Mouse (Mus musculus): ENCODE data around the gene Gm36210.

Gene Gm36210

GRCm38 (mm10) chr7:4922931-4923565 lies 16.7 kb upstream of the Gm36210 start:
- in situ Hi-C loops (cut with MboI, MseI): no loop called here

- in situ Hi-C loops (cut with MboI, MseI): no loop called here
Measured at GRCm38 (mm10) chr7:4922508-4922907, 16.2 kb upstream of the Gm36210 start.

GRCm38 (mm10) chr7:4921824-4922482 lies 15.6 kb upstream of the Gm36210 start, which contains the start of gene Nat14:
Nat14 (plus strand) TSS chr7:4922028.
- in situ Hi-C loops (cut with MboI, MseI): no loop called here

- in situ Hi-C loops (cut with MboI, MseI): no loop called here
Measured at GRCm38 (mm10) chr7:4920976-4921823, 14.9 kb upstream of the Gm36210 start.

- in situ Hi-C loops (cut with MboI, MseI): no loop called here
Measured at GRCm38 (mm10) chr7:4920496-4920895, 14.2 kb upstream of the Gm36210 start.

- in situ Hi-C loops (cut with MboI, MseI): no loop called here
Measured at GRCm38 (mm10) chr7:4919971-4920370, 13.7 kb upstream of the Gm36210 start.

- in situ Hi-C loops (cut with MboI, MseI): no loop called here
Measured at GRCm38 (mm10) chr7:4919096-4919495, 12.8 kb upstream of the Gm36210 start.

GRCm38 (mm10) chr7:4918681-4919080 lies 12.4 kb upstream of the Gm36210 start:
- in situ Hi-C loops (cut with MboI, MseI): no loop called here

GRCm38 (mm10) chr7:4917494-4917893 lies 11.2 kb upstream of the Gm36210 start:
- in situ Hi-C loops (cut with MboI, MseI): no loop called here

GRCm38 (mm10) chr7:4915669-4916416 lies 9.5 kb upstream of the Gm36210 start:
- in situ Hi-C loops (cut with MboI, MseI): no loop called here

- in situ Hi-C loops (cut with MboI, MseI): no loop called here
Measured at GRCm38 (mm10) chr7:4915007-4915665, 8.8 kb upstream of the Gm36210 start, which contains the start of gene Zfp628. Zfp628 (plus strand) TSS chr7:4915217.

- in situ Hi-C loops (cut with MboI, MseI): loop anchor here (5.0 kb wide), 1 partner anchor 85 kb away; no protein-coding TSS in a partner anchor
Measured at GRCm38 (mm10) chr7:4912248-4912647, 5.9 kb upstream of the Gm36210 start.

GRCm38 (mm10) chr7:4911561-4911960 lies 5.2 kb upstream of the Gm36210 start:
- in situ Hi-C loops (cut with MboI, MseI): loop anchor here (5.0 kb wide), 1 partner anchor 84 kb away; no protein-coding TSS in a partner anchor

- in situ Hi-C loops (cut with MboI, MseI): no loop called here
Measured at GRCm38 (mm10) chr7:4902404-4902803, 3.9 kb downstream of the Gm36210 start.

- in situ Hi-C loops (cut with MboI, MseI): no loop called here
Measured at GRCm38 (mm10) chr7:4901171-4901570, 5.1 kb downstream of the Gm36210 start.

- in situ Hi-C loops (cut with MboI, MseI): no loop called here
Measured at GRCm38 (mm10) chr7:4900523-4900851, 5.8 kb downstream of the Gm36210 start.

GRCm38 (mm10) chr7:4899649-4900522 lies 6.4 kb downstream of the Gm36210 start:
- in situ Hi-C loops (cut with MboI, MseI): no loop called here

GRCm38 (mm10) chr7:4898851-4899648 lies 7.3 kb downstream of the Gm36210 start:
- in situ Hi-C loops (cut with MboI, MseI): no loop called here

- in situ Hi-C loops (cut with MboI, MseI): no loop called here
Measured at GRCm38 (mm10) chr7:4895186-4895585, 11.1 kb downstream of the Gm36210 start.

Data from T-helper 2 cell (primary cell).